Mouse (Mus musculus) embryonic fibroblast, embryonic 13.5 days (primary cell): Measurements from ENCODE around the gene Npm1.

ENCODE experiments used
- CTCF ChIP-seq: IDR thresholded peaks from 2 replicates; pipeline ENCODE4 v1.5.1; 2011; ENCODE audit warnings: mild to moderate bottlenecking, control low read depth, low read length, moderate library complexity, borderline replicate concordance; ENCODE audit not compliant: insufficient read depth
- POLR2A ChIP-seq: IDR thresholded peaks from 2 replicates; pipeline ENCODE4 v1.6.1; 2011; ENCODE audit warnings: low read depth, mild to moderate bottlenecking, control low read depth, low read length, moderate library complexity

GRCm38 (mm10) chr11:33203383-33204328 lies 40.6 kb upstream of the Npm1 start, which contains the start of gene Tlx3:
- TF ChIP-seq POLR2A (no peak), CTCF (no peak)
